Mouse (Mus musculus) limb, embryonic 13.5 days (tissue): Measurements from ENCODE around the gene Syngr3. TPM values are rescaled to one million over a fixed set of nuclear protein-coding genes. Genes with fewer than 3 reads are reported as not detected.

ENCODE experiments used
- ATAC-seq: fragments of 200-750 bp; cut with Nextera tagmentation; 2 replicates; pipeline ENCODE4 v1.8.0; 2017; ENCODE audit warnings: low read depth, moderate number of reproducible peaks, moderate TSS enrichment; ENCODE audit not compliant: low FRiP score
- H3K27ac ChIP-seq: fragments of 300-500 bp; sonication (generic); 2 replicates; pipeline ENCODE4 v1.5.1; 2015; ENCODE audit warnings: inconsistent platforms, mild to moderate bottlenecking, moderate library complexity
- H3K27me3 ChIP-seq: fragments of 300-500 bp; sonication (generic); 2 replicates; pipeline ENCODE4 v1.6.1; 2015; ENCODE audit warnings: mild to moderate bottlenecking, inconsistent platforms
- H3K36me3 ChIP-seq: fragments of 300-500 bp; sonication (generic); 2 replicates; pipeline ENCODE4 v1.6.1; 2015; ENCODE audit warnings: inconsistent platforms, mild to moderate bottlenecking, moderate library complexity
- H3K4me1 ChIP-seq: fragments of 300-500 bp; sonication (generic); 2 replicates; pipeline ENCODE4 v1.6.1; 2015; ENCODE audit warnings: inconsistent platforms
- H3K4me2 ChIP-seq: fragments of 300-500 bp; sonication (generic); replicated peaks from 2 replicates; pipeline ENCODE4 v1.6.1; 2015; ENCODE audit warnings: inconsistent platforms, mild to moderate bottlenecking, moderate library complexity
- H3K4me3 ChIP-seq: fragments of 300-500 bp; sonication (generic); 2 replicates; pipeline ENCODE4 v1.5.1; 2015; ENCODE audit warnings: moderate library complexity, mild to moderate bottlenecking, inconsistent platforms
- H3K9ac ChIP-seq: fragments of 300-500 bp; sonication (generic); 2 replicates; pipeline ENCODE4 v1.6.1; 2015; ENCODE audit warnings: mild to moderate bottlenecking, inconsistent platforms
- H3K9me3 ChIP-seq: fragments of 300-500 bp; sonication (generic); 2 replicates; pipeline ENCODE4 v1.6.1; 2016; ENCODE audit warnings: inconsistent platforms
- WGBS: fragments of 180-500 bp; shearing (Covaris S2); methylation state at CpG from one replicate; pipeline ENCODE4 v1.1.7; 2015; 5-methylcytosine and 5-hydroxymethylcytosine counted together
- polyA plus RNA-seq: library from polyadenylated mRNA; unstranded; fragments of >200 nt; fragmentation: Nextera tagmentation; extraction: Ambion mirVana; gene quantifications from 2 replicates; pipeline ENCODE4 v1.2.1, GENCODE M21; 2015

The Syngr3 gene
- polyA plus RNA-seq, 1 experiment from 2014 or later, result 8.4 TPM

- peak; percentile 90 for ATAC-seq
- Histone ChIP-seq H3K4me1 (peaks cover 31% of the 10 kb centered on the region), H3K36me3 (peaks cover 35% of the 10 kb centered on the region), H3K27ac (peak within 1 kb of the TSS; percentile 81), H3K4me3 (peak within 1 kb of the TSS; percentile 84), H3K27me3 (peaks cover 9% of the 10 kb centered on the region), H3K9me3 (no peaks in the 10 kb centered on the region), H3K4me2 (peak within 1 kb of the TSS; percentile 81), H3K9ac (peak within 1 kb of the TSS; percentile 88)
- WGBS, result under 1% methylated on average over 64 of the region's 76 CpGs
These were observed 6.4 kb upstream of the Syngr3 start, which contains the start of the genes Gfer and Noxo1 for GRCm38 (mm10) chr17:24696011-24696697. Gene Gfer, minus strand, starts transcription at chr17:24696156. Gene Noxo1, plus strand, starts transcription at chr17:24696234.

GRCm38 (mm10) chr17:24695326-24696010 is 5.7 kb upstream of the Syngr3 start:
- Histone ChIP-seq H3K9ac (peak overlapping the region; percentile 88), H3K4me3 (peak overlapping the region; percentile 84), H3K27me3 (peaks cover 16% of the 10 kb centered on the region), H3K4me1 (peaks cover 31% of the 10 kb centered on the region), H3K4me2 (peak overlapping the region; percentile 81), H3K36me3 (peaks cover 28% of the 10 kb centered on the region), H3K27ac (peak overlapping the region; percentile 81), H3K9me3 (no peaks in the 10 kb centered on the region)
- ATAC-seq, result no peak; the same call in 1 of the 2 replicates
- WGBS, result 4% methylated on average over 51 of the region's 51 CpGs

GRCm38 (mm10) chr17:24692385-24692784 is 2.6 kb upstream of the Syngr3 start:
- peaks cover 34% of the 10 kb centered on the region for H3K4me1 ChIP-seq
- no peak overlapping the region for H3K27ac ChIP-seq
- no peak overlapping the region for H3K9ac ChIP-seq
- H3K4me3 ChIP-seq, result no peak overlapping the region
- 81% methylated on average over 5 of the region's 5 CpGs for WGBS
- H3K9me3 ChIP-seq, result no peaks in the 10 kb centered on the region
- ATAC-seq, result no peak
- peaks cover 19% of the 10 kb centered on the region for H3K36me3 ChIP-seq
- peaks cover 47% of the 10 kb centered on the region for H3K27me3 ChIP-seq
- H3K4me2 ChIP-seq, result no peak overlapping the region

DNA sequence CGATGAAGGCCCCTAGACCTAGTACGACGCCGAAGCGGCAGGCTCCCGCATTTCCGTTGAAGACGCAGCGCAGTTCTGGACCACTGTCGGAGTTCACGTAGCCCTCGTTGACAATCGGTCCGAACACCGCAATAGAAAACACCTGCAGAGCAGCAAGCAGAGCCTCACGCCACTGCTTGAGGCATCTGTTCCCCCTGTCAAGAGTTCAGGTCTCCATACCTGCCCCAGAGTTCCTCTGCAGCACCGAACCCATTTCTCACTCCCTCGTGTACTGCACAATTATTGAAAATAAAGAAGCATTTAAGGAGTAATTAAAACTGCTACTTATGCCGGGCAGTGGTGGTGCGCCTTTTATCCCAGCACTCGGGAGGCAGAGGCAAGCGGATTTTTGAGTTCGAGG is 2.2 kb downstream of the Syngr3 start:
- no peak for ATAC-seq
- H3K9ac ChIP-seq, result peak overlapping the region; percentile 55
- H3K9me3 ChIP-seq, result no peaks in the 10 kb centered on the region
- H3K36me3 ChIP-seq, result peaks cover 7% of the 10 kb centered on the region
- no peak overlapping the region for H3K27ac ChIP-seq
- H3K4me1 ChIP-seq, result peaks cover 20% of the 10 kb centered on the region
- H3K4me3 ChIP-seq, result peak overlapping the region; percentile 34
- peaks cover 59% of the 10 kb centered on the region for H3K27me3 ChIP-seq
- peak overlapping the region; percentile 62 for H3K4me2 ChIP-seq
- WGBS, result 17% methylated on average over 23 of the region's 23 CpGs

GRCm38 (mm10) chr17:24687146-24687595 is 2.6 kb downstream of the Syngr3 start:
- H3K27ac ChIP-seq, result no peak overlapping the region
- peaks cover 55% of the 10 kb centered on the region for H3K27me3 ChIP-seq
- H3K9ac ChIP-seq, result peak overlapping the region; percentile 55
- WGBS, result under 1% methylated on average over 25 of the region's 25 CpGs
- peaks cover 20% of the 10 kb centered on the region for H3K4me1 ChIP-seq
- peaks cover 7% of the 10 kb centered on the region for H3K36me3 ChIP-seq
- peak; percentile 60; the same call in 1 of the 2 replicates for ATAC-seq
- peak overlapping the region; percentile 62 for H3K4me2 ChIP-seq
- H3K4me3 ChIP-seq, result peak overlapping the region; percentile 34
- H3K9me3 ChIP-seq, result no peaks in the 10 kb centered on the region

DNA sequence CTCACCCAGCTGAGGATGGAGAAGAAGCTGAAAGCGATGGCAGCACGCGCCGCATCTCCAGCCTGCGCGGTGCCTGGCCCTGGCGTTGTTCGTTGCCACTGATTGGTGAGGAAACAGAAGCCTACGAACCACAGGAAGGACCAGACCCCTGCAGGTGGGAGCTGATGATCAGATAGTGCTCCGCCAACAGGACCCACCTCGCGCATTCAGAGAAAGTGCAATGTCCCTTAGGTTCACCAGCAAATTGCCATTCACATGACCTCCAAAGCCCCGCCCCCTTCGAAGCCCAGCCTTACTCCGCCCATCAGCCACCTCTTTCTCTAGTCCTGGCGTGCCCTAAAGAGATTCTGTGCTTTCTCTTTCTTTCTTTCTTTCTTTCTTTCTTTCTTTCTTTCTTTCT is 3.2 kb downstream of the Syngr3 start:
- 22% methylated on average over 16 of the region's 16 CpGs for WGBS
- H3K27me3 ChIP-seq, result peaks cover 52% of the 10 kb centered on the region

DNA sequence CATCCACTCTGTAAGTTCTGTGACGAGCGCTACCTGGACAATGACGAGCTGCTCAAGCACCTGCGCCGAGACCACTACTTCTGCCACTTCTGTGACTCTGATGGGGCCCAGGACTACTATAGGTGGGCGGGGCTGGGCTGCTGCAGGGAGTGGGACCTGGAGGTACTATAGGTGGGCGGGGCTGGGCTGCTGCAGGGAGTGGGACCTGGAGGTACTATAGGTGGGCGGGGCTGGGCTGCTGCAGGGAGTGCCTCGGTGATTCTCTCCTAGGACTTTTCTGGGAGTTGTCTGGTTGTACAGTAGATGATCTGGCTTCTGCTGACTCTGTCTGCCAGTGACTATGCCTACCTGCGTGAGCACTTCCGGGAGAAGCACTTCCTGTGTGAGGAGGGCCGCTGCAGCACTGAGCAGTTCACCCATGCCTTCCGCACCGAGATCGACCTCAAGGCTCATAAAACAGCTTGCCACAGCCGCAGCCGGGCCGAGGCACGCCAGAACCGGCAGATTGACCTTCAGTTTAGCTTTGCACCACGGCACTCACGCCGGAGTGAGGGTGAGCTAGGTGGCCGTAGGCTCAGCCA is 12.2 kb downstream of the Syngr3 start:
- Histone ChIP-seq H3K9ac (no peak overlapping the region), H3K36me3 (peaks cover 71% of the 10 kb centered on the region), H3K4me1 (0 out of 2 replicates have a peak, but pooled peaks cover 10% of the 10 kb centered on the region), H3K27me3 (no peaks in the 10 kb centered on the region), H3K4me2 (no peak overlapping the region), H3K4me3 (no peak overlapping the region), H3K27ac (no peak overlapping the region), H3K9me3 (no peaks in the 10 kb centered on the region)
- no peak; the same call in 1 of the 2 replicates for ATAC-seq
- WGBS, result 86% methylated on average over 24 of the region's 24 CpGs

More for the DNA sequence above, 3.2 kb downstream of the Syngr3 start:
- Histone ChIP-seq H3K4me2 (peak overlapping the region; percentile 39), H3K9ac (no peak overlapping the region), H3K9me3 (no peaks in the 10 kb centered on the region), H3K36me3 (peaks cover 11% of the 10 kb centered on the region), H3K4me3 (peak overlapping the region; percentile 10; the same call in 1 of the 2 replicates), H3K4me1 (peaks cover 20% of the 10 kb centered on the region), H3K27ac (no peak overlapping the region)
- ATAC-seq, result no peak

GRCm38 (mm10) chr17:24676877-24677276 is 12.9 kb downstream of the Syngr3 start:
- ATAC-seq, result no peak
- H3K4me3 ChIP-seq, result no peak overlapping the region
- 93% methylated on average over 5 of the region's 5 CpGs for WGBS
- H3K9me3 ChIP-seq, result no peaks in the 10 kb centered on the region
- H3K27me3 ChIP-seq, result no peaks in the 10 kb centered on the region
- peaks cover 17% of the 10 kb centered on the region for H3K4me1 ChIP-seq
- no peak overlapping the region for H3K9ac ChIP-seq
- no peak overlapping the region for H3K4me2 ChIP-seq
- H3K36me3 ChIP-seq, result peaks cover 64% of the 10 kb centered on the region
- H3K27ac ChIP-seq, result no peak overlapping the region

DNA sequence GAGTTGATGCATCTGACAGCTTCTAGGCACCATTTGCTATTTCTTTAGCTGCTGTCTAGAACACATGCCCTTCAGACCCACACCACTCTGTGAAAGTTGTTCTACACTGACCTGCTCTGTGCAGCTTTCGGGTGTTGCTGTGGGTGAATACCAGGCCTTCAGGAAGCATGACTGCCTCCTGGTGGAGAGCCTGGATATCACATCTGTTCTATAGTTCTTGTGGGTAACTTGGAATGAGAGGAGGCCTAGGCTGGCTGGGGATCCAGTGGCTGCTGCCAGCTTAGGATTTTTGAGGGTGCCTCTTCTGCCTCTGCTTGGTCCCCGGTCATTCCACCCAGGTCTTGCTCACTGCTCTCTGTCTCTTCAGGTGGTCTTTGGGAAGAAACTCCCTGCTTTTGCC is 13.6 kb downstream of the Syngr3 start:
- Histone ChIP-seq H3K27ac (no peak overlapping the region), H3K9ac (0 out of 2 replicates have a peak overlapping the region, but pooled peaks have one; percentile 35), H3K4me2 (no peak overlapping the region), H3K4me3 (no peak overlapping the region), H3K9me3 (no peaks in the 10 kb centered on the region), H3K4me1 (peaks cover 24% of the 10 kb centered on the region), H3K27me3 (no peaks in the 10 kb centered on the region), H3K36me3 (peaks cover 57% of the 10 kb centered on the region)
- ATAC-seq, result no peak
- WGBS, result 71% methylated on average over 2 of the region's 2 CpGs

DNA sequence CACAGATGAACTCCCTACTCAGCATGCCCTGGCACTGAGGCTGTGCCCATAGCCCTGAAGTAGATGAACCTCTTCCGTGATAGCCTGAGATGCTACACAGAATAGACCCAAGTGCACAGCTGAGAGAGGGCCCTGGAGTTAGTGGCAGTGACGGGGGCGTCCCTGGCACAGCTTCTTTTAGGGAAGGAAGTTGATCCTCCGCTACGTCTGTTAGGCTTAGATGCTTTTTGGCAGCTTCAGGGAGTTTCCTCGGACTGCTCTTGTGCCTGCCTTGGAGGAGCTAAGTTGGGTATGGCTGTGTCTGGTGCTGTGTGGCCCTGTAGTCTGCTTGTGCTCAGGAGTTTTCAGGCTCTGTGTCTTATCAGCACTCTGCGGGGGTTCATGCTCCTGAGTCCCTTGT is 15.5 kb downstream of the Syngr3 start:
- no peaks in the 10 kb centered on the region for H3K27me3 ChIP-seq
- peaks cover 34% of the 10 kb centered on the region for H3K4me1 ChIP-seq
- WGBS, result 84% methylated on average over 7 of the region's 7 CpGs
- no peak overlapping the region for H3K27ac ChIP-seq
- H3K36me3 ChIP-seq, result peaks cover 38% of the 10 kb centered on the region
- H3K4me2 ChIP-seq, result no peak overlapping the region
- no peak for ATAC-seq
- no peaks in the 10 kb centered on the region for H3K9me3 ChIP-seq
- H3K9ac ChIP-seq, result peak overlapping the region; percentile 53; the same call in 1 of the 2 replicates
- no peak overlapping the region for H3K4me3 ChIP-seq

- Histone ChIP-seq H3K9ac (0 out of 2 replicates have a peak overlapping the region, but pooled peaks have one; percentile 43), H3K27me3 (no peaks in the 10 kb centered on the region), H3K4me2 (peak overlapping the region; percentile 94), H3K4me1 (peaks cover 42% of the 10 kb centered on the region), H3K4me3 (no peak overlapping the region), H3K27ac (no peak overlapping the region), H3K36me3 (peaks cover 16% of the 10 kb centered on the region), H3K9me3 (no peaks in the 10 kb centered on the region)
- ATAC-seq, result no peak
- WGBS, result 22% methylated on average over 5 of the region's 5 CpGs
These were observed 17.6 kb downstream of the Syngr3 start for GRCm38 (mm10) chr17:24672141-24672540.

- no peaks in the 10 kb centered on the region for H3K9me3 ChIP-seq
- 70% methylated on average over 5 of the region's 5 CpGs for WGBS
- peak overlapping the region; percentile 94 for H3K4me2 ChIP-seq
- no peak overlapping the region for H3K27ac ChIP-seq
- peak overlapping the region; percentile 97 for H3K4me3 ChIP-seq
- peak overlapping the region; percentile 98 for H3K9ac ChIP-seq
- peaks cover 42% of the 10 kb centered on the region for H3K4me1 ChIP-seq
- no peaks in the 10 kb centered on the region for H3K27me3 ChIP-seq
- peaks cover 8% of the 10 kb centered on the region; the same call in 1 of the 2 replicates for H3K36me3 ChIP-seq
- no peak for ATAC-seq
These were observed 18.4 kb downstream of the Syngr3 start for GRCm38 (mm10) chr17:24671346-24671745.
